Mouse (Mus musculus) left cerebral cortex, adult 8-10 months (tissue): ENCODE data around the gene Asxl2. TPM values are rescaled to one million over a fixed set of nuclear protein-coding genes. Genes with fewer than 3 reads are reported as not detected.

Experiments used
- DNase-seq, 2 experiments: peaks; one replicate each; pipeline ENCODE4 v3.0.0; 2022; ENCODE audit warnings: low spot score in 2 of 2
- total RNA-seq, 4 experiments: library from RNA; stranded (reverse); gene quantifications; 2 replicates each; pipeline ENCODE4 v1.2.4; 2022

Asxl2 gene
- total RNA-seq, 4 experiments from 2014 or later = 32.7 to 36.9 (median 34.3) TPM

DNA sequence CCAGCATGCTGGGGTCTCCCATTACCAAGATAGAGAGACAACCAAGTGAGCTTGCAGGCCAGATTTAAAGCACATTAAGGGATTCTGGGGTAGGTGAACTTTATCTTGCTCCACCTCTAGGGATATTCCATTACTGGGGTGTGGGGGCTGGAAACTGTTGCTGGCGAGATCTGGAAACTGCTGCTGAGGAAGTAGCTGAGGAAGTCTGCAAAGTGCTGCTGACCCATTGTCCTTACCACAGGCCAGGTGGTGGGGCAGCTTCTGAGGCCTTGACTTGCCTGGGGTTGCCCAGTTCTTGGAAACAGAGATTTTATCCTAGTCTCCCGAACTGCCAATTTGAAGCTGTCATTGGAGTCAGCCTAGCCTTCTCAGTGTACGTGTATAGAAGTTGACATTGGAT, 118.8 kb downstream of the Asxl2 start:
- no peak for DNase-seq

DNA sequence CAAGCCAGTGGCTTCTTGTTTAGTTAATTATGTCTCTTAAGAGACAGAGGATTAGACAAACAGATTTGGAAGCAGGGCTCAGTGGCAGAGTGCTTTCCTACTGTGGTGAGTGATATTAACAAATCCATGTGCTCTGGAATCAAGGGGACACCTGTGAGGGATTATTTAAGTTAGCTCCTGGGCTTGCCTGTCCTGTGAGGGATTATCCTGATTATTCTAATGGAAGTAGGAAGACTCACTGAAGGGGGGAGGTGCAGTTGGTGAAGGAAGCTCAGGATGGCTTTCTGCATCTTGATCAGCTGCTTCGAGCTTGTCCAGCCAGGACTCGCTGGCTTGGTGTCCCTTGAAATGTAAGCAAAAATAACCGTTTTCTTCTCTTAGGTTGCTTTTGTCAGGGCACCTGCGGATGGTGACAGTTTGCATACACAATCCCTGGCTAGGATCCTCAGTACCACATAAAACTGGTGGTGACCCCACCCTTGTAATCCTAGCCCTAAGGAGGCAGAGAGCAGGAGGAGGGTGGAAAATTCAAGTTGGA, 119.5 kb downstream of the Asxl2 start:
- DNase-seq = no peak

DNA sequence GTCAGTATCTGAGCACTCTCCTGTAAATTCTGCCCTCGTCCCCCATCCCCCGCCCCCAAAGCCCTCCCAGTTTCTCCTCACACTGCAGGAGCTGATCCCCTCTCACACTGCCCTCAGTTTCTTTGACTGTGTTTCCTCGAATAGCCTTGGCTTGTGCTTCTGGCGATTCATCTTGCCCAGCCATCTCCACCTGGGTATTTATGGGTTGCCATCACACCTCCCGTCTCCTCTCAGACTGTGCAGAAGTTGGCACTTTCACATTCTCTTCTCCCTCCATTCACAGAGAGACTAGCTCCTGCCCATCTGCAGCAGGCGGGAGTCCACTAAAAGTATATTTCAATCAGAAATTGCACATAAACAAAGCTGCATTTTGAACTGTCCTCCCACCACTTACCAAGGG, 120.1 kb downstream of the Asxl2 start:
- DNase-seq = no peak

DNA sequence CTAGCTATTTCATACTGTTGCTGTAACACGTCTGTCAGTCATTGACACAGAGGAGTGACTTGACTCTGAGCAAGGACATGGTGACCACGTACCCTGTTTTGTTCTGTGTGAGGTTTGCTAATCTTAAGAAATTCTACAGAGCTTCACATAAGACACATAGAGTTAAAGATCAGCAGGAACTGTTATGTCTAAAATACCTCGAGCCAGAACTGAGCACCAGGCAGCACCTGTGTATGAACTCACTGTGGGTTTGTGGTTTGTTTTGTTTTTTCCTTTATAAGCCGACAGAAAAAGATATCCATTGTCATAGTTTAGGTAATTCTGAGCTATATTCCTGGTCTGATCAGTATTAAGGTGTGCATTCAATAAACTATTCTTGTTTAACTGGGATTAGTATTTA, 120.8 kb downstream of the Asxl2 start:
- no peak for DNase-seq

DNA sequence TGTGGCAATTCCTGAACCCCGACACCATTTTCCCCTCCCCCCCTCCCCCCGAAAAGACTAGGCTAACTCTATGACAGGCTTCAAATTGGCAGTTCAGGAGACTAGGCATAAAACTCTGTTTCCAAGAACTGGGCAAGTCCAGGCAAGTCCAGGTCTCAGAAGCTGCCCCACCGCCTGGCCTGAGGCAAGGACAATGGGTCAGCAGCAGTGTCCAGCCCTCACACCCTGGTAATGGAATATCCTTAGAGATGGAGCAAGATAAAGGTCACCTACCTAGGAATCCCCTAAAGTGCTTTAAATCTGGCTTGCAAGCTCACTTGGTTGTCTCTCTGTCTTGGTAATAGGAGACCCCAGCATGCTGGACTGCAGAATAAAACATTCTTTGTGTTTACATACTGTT, 121.3 kb downstream of the Asxl2 start:
- DNase-seq = no peak

DNA sequence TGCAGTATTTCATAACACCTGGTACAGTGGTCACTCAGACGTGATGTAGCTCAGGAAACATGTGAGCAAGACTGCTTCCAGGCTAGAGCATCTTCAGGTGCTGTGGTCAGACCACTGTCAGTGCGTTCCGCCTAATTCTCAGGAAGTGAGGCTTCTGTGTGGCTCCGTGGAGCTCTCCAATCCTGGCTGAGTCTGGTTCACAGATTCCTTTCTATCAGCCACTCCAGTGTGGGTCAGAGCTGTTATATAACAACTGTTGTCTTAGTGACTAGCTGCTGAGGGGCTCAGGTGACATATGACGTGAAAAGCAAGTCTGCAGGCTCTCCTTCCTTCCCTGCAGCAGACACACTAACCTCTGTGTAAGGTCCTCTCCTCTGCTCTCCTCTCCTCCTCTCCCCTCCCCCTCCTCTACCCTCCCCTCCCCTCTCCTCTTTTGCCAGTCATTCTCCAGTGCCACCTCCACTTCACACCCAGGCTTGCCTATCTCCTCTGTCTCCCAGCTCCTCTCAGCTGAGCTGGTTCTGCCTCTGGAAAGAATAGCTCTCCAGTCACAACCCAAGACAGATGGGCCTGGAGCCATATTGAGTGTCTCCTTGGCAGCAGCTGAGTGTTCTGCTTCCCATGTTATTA, 122.0 kb downstream of the Asxl2 start:
- DNase-seq = peak; percentile 34 to 71

DNA sequence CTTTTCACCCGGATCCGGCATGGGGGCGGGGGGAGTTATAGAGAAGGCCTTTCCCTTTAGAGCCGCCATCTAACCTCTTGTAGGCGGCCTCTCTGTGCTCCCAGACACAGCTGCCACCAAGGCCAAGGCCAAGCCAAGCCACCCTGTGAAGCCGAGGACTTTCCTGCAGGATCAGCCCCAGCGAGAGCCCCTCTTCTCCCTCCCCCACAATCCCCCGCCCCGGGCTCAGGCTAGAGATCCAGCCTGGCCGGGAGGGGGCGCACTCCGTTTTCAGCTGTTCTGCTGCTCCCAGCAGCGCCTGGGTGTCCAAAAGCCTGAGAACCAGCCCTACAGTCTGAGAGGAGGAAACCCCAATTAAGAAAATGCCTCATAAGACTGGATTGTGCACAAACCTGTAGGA, 123.6 kb downstream of the Asxl2 start:
- no peak for DNase-seq

Other genes starting within 250 kb of the Asxl2 start
- 100 to 1,000 TPM; 125 to 138 (median 131) TPM for gene Rab10, start 116.9 kb upstream of the Asxl2 start, total RNA-seq
- 100 to 1,000 TPM; 164 to 176 (median 165) TPM for gene Kif3c, start 61.7 kb upstream of the Asxl2 start, total RNA-seq
- gene Dtnb, start 145.5 kb downstream of the Asxl2 start, total RNA-seq = 100 to 1,000 TPM; 117 to 137 (median 128) TPM